ENCODE assay signal across 20 mouse cellular contexts in genomic region chr11:4294047-4294446, GRCm38 (mm10). TPM values are rescaled to one million over a fixed set of nuclear protein-coding genes. Genes with fewer than 3 reads are reported as not detected.
A peak's percentile ranks its signal among the peaks of the same experiment; 100 is the strongest.
DNase-seq lines count a peak whose midpoint lies in the region; ATAC-seq and TF ChIP-seq lines count a peak whose summit lies in the region.
"Had no signal": no experiment of that assay in that cellular context is flagged by ENCODE, and none has a peak within 500 bp of the region (broad histone marks: within the 10 kb centered on the region; RNA-seq: fewer than 3 reads in every experiment).

No protein-coding gene starts in this region.

- no peak overlapping the region for H3K4me2 ChIP-seq in heart, embryonic 13.5 days
- no peak overlapping the region for H3K4me2 ChIP-seq in heart, embryonic 11.5 days
- no peak overlapping the region for H3K4me2 ChIP-seq in heart, postnatal 0 days (ENCODE audit: low read depth, low read length)
- H3K4me2 ChIP-seq in myocyte (ENCODE audit: low read depth): peak overlapping the region; percentile 44
- H3K4me2 ChIP-seq: embryonic facial prominence, embryonic 12.5 days; embryonic facial prominence, embryonic 15.5 days; heart, embryonic 12.5 days; hindbrain, embryonic 12.5 days; intestine, embryonic 15.5 days had no signal

- H3K36me3 ChIP-seq in heart, embryonic 13.5 days: no peaks in the 10 kb centered on the region
- H3K36me3 ChIP-seq in heart, embryonic 11.5 days (ENCODE audit: control insufficient read depth, insufficient read depth, low read length): no peaks in the 10 kb centered on the region
- H3K36me3 ChIP-seq in heart, postnatal 0 days (replicated peaks; ENCODE audit: control insufficient read depth, insufficient read depth, low read length): no peaks in the 10 kb centered on the region
- no peaks in the 10 kb centered on the region for H3K36me3 ChIP-seq in myocyte (ENCODE audit: control insufficient read depth, insufficient read depth)
- H3K36me3 ChIP-seq: embryonic facial prominence, embryonic 12.5 days; embryonic facial prominence, embryonic 15.5 days; heart, embryonic 12.5 days; hindbrain, embryonic 12.5 days; intestine, embryonic 15.5 days had no signal

- no peak overlapping the region for H3ac ChIP-seq in myocyte (ENCODE audit: control insufficient read depth, insufficient read length)

- no peak for DNase-seq in heart, postnatal 0 days (ENCODE audit: low spot score)
- DNase-seq in heart, adult 18-20 months: no peak
- DNase-seq: forebrain, postnatal 0 days; gastrocnemius, postnatal 36 days had no signal

- no peak for TF ChIP-seq CTCF in heart, postnatal 0 days (IDR thresholded peaks at IDR 0.05; ENCODE audit: low read depth)

- no peaks in the 10 kb centered on the region for H3K79me2 ChIP-seq in myocyte (ENCODE audit: control insufficient read depth, insufficient read depth)

- H3K4me1 ChIP-seq in heart, embryonic 13.5 days: peaks cover 73% of the 10 kb centered on the region
- H3K4me1 ChIP-seq in heart, embryonic 11.5 days (ENCODE audit: control insufficient read depth, insufficient read depth, low read length): peaks cover 42% of the 10 kb centered on the region
- peaks cover 66% of the 10 kb centered on the region for H3K4me1 ChIP-seq in heart, postnatal 0 days (ENCODE audit: control insufficient read depth, insufficient read depth)

- ATAC-seq in heart, embryonic 13.5 days (ENCODE audit: extremely low read depth, insufficient number of reproducible peaks, low FRiP score, low TSS enrichment): no peak
- no peak for ATAC-seq in heart, embryonic 11.5 days (replicated peaks; ENCODE audit: insufficient number of reproducible peaks, low FRiP score, low TSS enrichment)
- ATAC-seq in heart, postnatal 0 days (ENCODE audit: insufficient read depth, low read depth): no peak
- ATAC-seq in activated CD4-positive, CD25-positive, alpha-beta regulatory T cell, adult 4 months: no peak
- ATAC-seq: forebrain, embryonic 14.5 days; intestine, embryonic 15.5 days had no signal

- no peak for TF ChIP-seq POLR2A in myocyte (IDR thresholded peaks at IDR 0.05; ENCODE audit: insufficient read length, low read depth)

- no peak overlapping the region for H3K4me3 ChIP-seq in heart, embryonic 13.5 days
- no peak overlapping the region for H3K4me3 ChIP-seq in heart, embryonic 11.5 days (ENCODE audit: low read depth, low read length)
- no peak overlapping the region for H3K4me3 ChIP-seq in heart, postnatal 0 days (ENCODE audit: low read depth, low read length)
- H3K4me3 ChIP-seq in myocyte: no peak overlapping the region
- H3K4me3 ChIP-seq: embryonic facial prominence, embryonic 12.5 days; embryonic facial prominence, embryonic 15.5 days; heart, embryonic 12.5 days; hindbrain, embryonic 12.5 days; intestine, embryonic 15.5 days had no signal

- TF ChIP-seq EP300 in heart, postnatal 0 days (IDR thresholded peaks at IDR 0.05; ENCODE audit: low read depth): no peak

- no peaks in the 10 kb centered on the region for H3K9me3 ChIP-seq in heart, embryonic 13.5 days
- no peaks in the 10 kb centered on the region for H3K9me3 ChIP-seq in heart, embryonic 11.5 days (replicated peaks; ENCODE audit: control insufficient read depth, low read length)
- no peaks in the 10 kb centered on the region for H3K9me3 ChIP-seq in heart, postnatal 0 days (replicated peaks; ENCODE audit: control insufficient read depth, low read length)
- H3K9me3 ChIP-seq: embryonic facial prominence, embryonic 12.5 days; embryonic facial prominence, embryonic 15.5 days; heart, embryonic 12.5 days; hindbrain, embryonic 12.5 days; intestine, embryonic 15.5 days had no signal

- peak overlapping the region; percentile 69; the same call in 1 of the 2 replicates for H3K27ac ChIP-seq in heart, embryonic 13.5 days (replicated peaks)
- H3K27ac ChIP-seq in heart, embryonic 11.5 days (ENCODE audit: low read depth, low read length): no peak overlapping the region
- peak overlapping the region; percentile 94 for H3K27ac ChIP-seq in heart, postnatal 0 days (ENCODE audit: low read depth)
- H3K27ac ChIP-seq: embryonic facial prominence, embryonic 12.5 days; embryonic facial prominence, embryonic 15.5 days; hindbrain, embryonic 12.5 days; intestine, embryonic 15.5 days had no signal

- H3K27me3 ChIP-seq in heart, embryonic 13.5 days (replicated peaks): peaks cover 11% of the 10 kb centered on the region
- H3K27me3 ChIP-seq in heart, embryonic 11.5 days (ENCODE audit: control insufficient read depth, insufficient read depth, low read length): peaks cover 8% of the 10 kb centered on the region
- H3K27me3 ChIP-seq in heart, postnatal 0 days (ENCODE audit: control insufficient read depth, insufficient read depth, low read length): no peaks in the 10 kb centered on the region
- H3K27me3 ChIP-seq in myocyte (ENCODE audit: control insufficient read depth, insufficient read depth, insufficient read length): no peaks in the 10 kb centered on the region
- H3K27me3 ChIP-seq: embryonic facial prominence, embryonic 12.5 days; embryonic facial prominence, embryonic 15.5 days; hindbrain, embryonic 12.5 days; intestine, embryonic 15.5 days; Patski had no signal

- WGBS in heart, embryonic 13.5 days: 78% methylated on average over 6 of the region's 6 CpGs
- 73% methylated on average over 6 of the region's 6 CpGs for WGBS in heart, embryonic 11.5 days (ENCODE audit: insufficient replicate concordance)
- 68% methylated on average over 6 of the region's 6 CpGs for WGBS in heart, postnatal 0 days

- H3K9ac ChIP-seq in heart, embryonic 13.5 days: no peak overlapping the region
- no peak overlapping the region for H3K9ac ChIP-seq in heart, embryonic 11.5 days (ENCODE audit: low read depth, low read length)
- no peak overlapping the region for H3K9ac ChIP-seq in heart, postnatal 0 days (replicated peaks; ENCODE audit: low read depth, low read length)
- H3K9ac ChIP-seq: embryonic facial prominence, embryonic 12.5 days; embryonic facial prominence, embryonic 15.5 days; forebrain, postnatal 0 days; heart, embryonic 12.5 days; hindbrain, embryonic 12.5 days; intestine, embryonic 15.5 days had no signal

TF ChIP-seq in myocyte, 11 proteins besides CTCF, POLR2A, EP300 and RAD21:
- TF ChIP-seq E2F4 (IDR thresholded peaks at IDR 0.05; ENCODE audit: insufficient read depth): no peak
- peak in 2 of 3 experiments; percentile 52 to 79 for TF ChIP-seq MYOD1 (IDR thresholded peaks at IDR 0.05; ENCODE audit: control insufficient read depth in 1 of 3, insufficient read length in 2 of 3, low read depth in 2 of 3)

RNA-seq across cellular contexts. Expression of gene Lif, which starts 36.7 kb away (rescaled TPM):
- polyA plus RNA-seq in heart, embryonic 13.5 days (2015; fragmentation: Nextera tagmentation; extraction: Ambion mirVana): 0.10 and 0.56 TPM in 2 replicates
- 0.06 and 0.11 TPM in 2 replicates for polyA plus RNA-seq in heart, embryonic 11.5 days (2014; fragmentation: Nextera tagmentation; extraction: Ambion mirVana)
- 0.54 and 0.73 TPM in 2 replicates for total RNA-seq in heart, postnatal 0 days (2014; rRNA removed; ENCODE audit: low replicate concordance)
- 0.32 and 0.71 TPM in 2 replicates for polyA plus RNA-seq in heart, postnatal 0 days (2015; fragmentation: Nextera tagmentation; extraction: Ambion mirVana)
- under 1 TPM; 0.10 TPM for total RNA-seq in heart, adult 18-20 months (2021)
- polyA plus RNA-seq in myocyte (2012; fragmentation: generic; extraction: Trizol): 5.2 TPM
- 1 to 10 TPM; 2.9 to 6.6 TPM for polyA plus RNA-seq in activated CD4-positive, CD25-positive, alpha-beta regulatory T cell, adult 4 months (2017; shearing (Covaris generic))
- polyA plus RNA-seq: forebrain, embryonic 11.5 days; forebrain, embryonic 14.5 days; hindbrain, embryonic 12.5 days had no signal

RNA-seq across cellular contexts. Expression of gene Osm, which starts 57.8 kb away (rescaled TPM):
- polyA plus RNA-seq in heart, embryonic 13.5 days (2015; fragmentation: Nextera tagmentation; extraction: Ambion mirVana): 0.08 TPM in 1 of 2 replicates, not detected in the other
- polyA plus RNA-seq in heart, embryonic 11.5 days (2014; fragmentation: Nextera tagmentation; extraction: Ambion mirVana): 0.10 and 0.11 TPM in 2 replicates
- 0.84 TPM in 1 of 2 replicates, not detected in the other for total RNA-seq in heart, postnatal 0 days (2014; rRNA removed; ENCODE audit: low replicate concordance)
- polyA plus RNA-seq in heart, postnatal 0 days (2015; fragmentation: Nextera tagmentation; extraction: Ambion mirVana): 0.10 TPM in 1 of 2 replicates, not detected in the other
- total RNA-seq in heart, adult 18-20 months (2021): under 1 TPM in 1 of 2 experiments, not detected in 1; 0.15 TPM
- polyA plus RNA-seq in myocyte (2012; fragmentation: generic; extraction: Trizol): not detected
- polyA plus RNA-seq in activated CD4-positive, CD25-positive, alpha-beta regulatory T cell, adult 4 months (2017; shearing (Covaris generic)): 10 to 100 TPM; 18.0 to 19.8 TPM
- total RNA-seq: adrenal gland, postnatal 14 days; gastrocnemius, adult 8-10 months; gastrocnemius, postnatal 36 days; heart, postnatal 25 days had no signal
- polyA plus RNA-seq: embryonic facial prominence, embryonic 12.5 days; forebrain, embryonic 11.5 days; heart, embryonic 12.5 days; hindbrain, embryonic 12.5 days; hindbrain, embryonic 16.5 days; Patski had no signal

Comparison
In these comparisons a context has a peak if more than half of its experiments do, and no peak if none do; other contexts are left out.
1. RNA of gene Osm, which starts 57.8 kb away (polyA plus RNA-seq): 18.0 to 19.8 TPM in activated CD4-positive, CD25-positive, alpha-beta regulatory T cell, adult 4 months; 0.10 to 0.11 TPM in heart, embryonic 11.5 days, 0.10 TPM in heart, postnatal 0 days, 0.08 TPM in heart, embryonic 13.5 days and not detected in myocyte (single experiment); every median in the first group is over 10 times any median in the second.